Mouse (Mus musculus): ENCODE measurements around the gene Atxn7l2. TPM values are rescaled to one million over a fixed set of nuclear protein-coding genes. Genes with fewer than 3 reads are reported as not detected.

Gene Atxn7l2
- polyA plus RNA-seq, 1 experiment from 2014 or later = 6.3 TPM

- Histone ChIP-seq H3K4me1 (ENCODE audit: control insufficient read depth in 2 of 2, insufficient read depth in 2 of 2, low read length in 2 of 2) (peaks cover 6% of the 10 kb centered on the region in 2 experiments; a peak in 2 of 4 replicates), H3K36me3 (ENCODE audit: control insufficient read depth, insufficient read depth, low read length) (0 out of 2 replicates have a peak, but pooled peaks cover 8% of the 10 kb centered on the region), H3K27ac (replicated peaks in 1 of 2; ENCODE audit: control insufficient read depth in 1 of 2, insufficient read depth in 1 of 2, low read depth in 2 of 2, low read length in 2 of 2) (no peak overlapping the region), H3K9me3 (ENCODE audit: control insufficient read depth, low read length) (no peaks in the 10 kb centered on the region), H3K9ac (ENCODE audit: low read length) (peak overlapping the region; percentile 75), H3K27me3 (ENCODE audit: control insufficient read depth, insufficient read depth, low read length) (peaks cover 9% of the 10 kb centered on the region; the same call in 1 of the 2 replicates), H3K4me2 (ENCODE audit: low read length) (peak overlapping the region; percentile 78), H3K4me3 (ENCODE audit: control insufficient read depth in 1 of 2, insufficient read depth in 1 of 2, low read depth in 1 of 2, low read length in 2 of 2) (peak overlapping the region; percentile 59 to 67)
- no peak for ATAC-seq (ENCODE audit: insufficient number of reproducible peaks, insufficient read depth, low FRiP score, low read depth)
- WGBS = 4% methylated on average over 16 of the region's 16 CpGs
Measured at GRCm38 (mm10) chr3:108185460-108186097, 25.2 kb downstream of the Atxn7l2 start.

GRCm38 (mm10) chr3:108184742-108185141 lies 26.0 kb downstream of the Atxn7l2 start:
- 76% methylated on average over 3 of the region's 3 CpGs for WGBS
- Histone ChIP-seq H3K4me3 (ENCODE audit: control insufficient read depth in 1 of 2, insufficient read depth in 1 of 2, low read depth in 1 of 2, low read length in 2 of 2) (no peak overlapping the region), H3K4me1 (ENCODE audit: control insufficient read depth in 2 of 2, insufficient read depth in 2 of 2, low read length in 2 of 2) (peaks cover 6% of the 10 kb centered on the region in 2 experiments; a peak in 2 of 4 replicates), H3K27me3 (ENCODE audit: control insufficient read depth, insufficient read depth, low read length) (peaks cover 9% of the 10 kb centered on the region; the same call in 1 of the 2 replicates), H3K27ac (replicated peaks in 1 of 2; ENCODE audit: control insufficient read depth in 1 of 2, insufficient read depth in 1 of 2, low read depth in 2 of 2, low read length in 2 of 2) (no peak overlapping the region), H3K4me2 (ENCODE audit: low read length) (no peak overlapping the region), H3K36me3 (ENCODE audit: control insufficient read depth, insufficient read depth, low read length) (0 out of 2 replicates have a peak, but pooled peaks cover 8% of the 10 kb centered on the region), H3K9ac (ENCODE audit: low read length) (no peak overlapping the region), H3K9me3 (ENCODE audit: control insufficient read depth, low read length) (no peaks in the 10 kb centered on the region)
- ATAC-seq (ENCODE audit: insufficient number of reproducible peaks, insufficient read depth, low FRiP score, low read depth) = no peak

- Histone ChIP-seq H3K4me2 (ENCODE audit: low read length) (no peak overlapping the region), H3K9ac (ENCODE audit: low read length) (no peak overlapping the region), H3K4me3 (ENCODE audit: control insufficient read depth in 1 of 2, insufficient read depth in 1 of 2, low read depth in 1 of 2, low read length in 2 of 2) (no peak overlapping the region), H3K27me3 (ENCODE audit: control insufficient read depth, insufficient read depth, low read length) (peaks cover 5% of the 10 kb centered on the region; the same call in 1 of the 2 replicates), H3K36me3 (ENCODE audit: control insufficient read depth, insufficient read depth, low read length) (no peaks in the 10 kb centered on the region), H3K27ac (replicated peaks in 1 of 2; ENCODE audit: control insufficient read depth in 1 of 2, insufficient read depth in 1 of 2, low read depth in 2 of 2, low read length in 2 of 2) (no peak overlapping the region), H3K9me3 (ENCODE audit: control insufficient read depth, low read length) (no peaks in the 10 kb centered on the region), H3K4me1 (ENCODE audit: control insufficient read depth in 2 of 2, insufficient read depth in 2 of 2, low read length in 2 of 2) (peaks cover 0 to 1% of the 10 kb centered on the region in 2 experiments; a peak in 1 of 4 replicates)
- ATAC-seq (ENCODE audit: insufficient number of reproducible peaks, insufficient read depth, low FRiP score, low read depth) = no peak
- 38% methylated on average over 2 of the region's 2 CpGs for WGBS
Measured at GRCm38 (mm10) chr3:108180514-108180913, 30.2 kb downstream of the Atxn7l2 start.

- no peak for ATAC-seq (ENCODE audit: insufficient number of reproducible peaks, insufficient read depth, low FRiP score, low read depth)
- peaks cover 6 to 7% of the 10 kb centered on the region in 2 experiments for H3K4me1 ChIP-seq (ENCODE audit: control insufficient read depth in 2 of 2, insufficient read depth in 2 of 2, low read length in 2 of 2)
- H3K36me3 ChIP-seq (ENCODE audit: control insufficient read depth, insufficient read depth, low read length) = no peaks in the 10 kb centered on the region
- H3K9ac ChIP-seq (ENCODE audit: low read length) = no peak overlapping the region
- WGBS = 69% methylated on average over 7 of the region's 7 CpGs
- H3K4me3 ChIP-seq (ENCODE audit: control insufficient read depth in 1 of 2, insufficient read depth in 1 of 2, low read depth in 1 of 2, low read length in 2 of 2) = no peak overlapping the region
- no peaks in the 10 kb centered on the region for H3K9me3 ChIP-seq (ENCODE audit: control insufficient read depth, low read length)
- H3K27ac ChIP-seq (replicated peaks in 1 of 2; ENCODE audit: control insufficient read depth in 1 of 2, insufficient read depth in 1 of 2, low read depth in 2 of 2, low read length in 2 of 2) = no peak overlapping the region
- peaks cover 5% of the 10 kb centered on the region; the same call in 1 of the 2 replicates for H3K27me3 ChIP-seq (ENCODE audit: control insufficient read depth, insufficient read depth, low read length)
- H3K4me2 ChIP-seq (ENCODE audit: low read length) = no peak overlapping the region
Measured at GRCm38 (mm10) chr3:108178756-108179715, 31.7 kb downstream of the Atxn7l2 start.

GRCm38 (mm10) chr3:108174672-108175531 lies 35.8 kb downstream of the Atxn7l2 start:
- peak overlapping the region; percentile 35; the same call in 1 of the 2 replicates for H3K4me2 ChIP-seq (ENCODE audit: low read length)
- no peaks in the 10 kb centered on the region for H3K36me3 ChIP-seq (ENCODE audit: control insufficient read depth, insufficient read depth, low read length)
- no peak overlapping the region for H3K4me3 ChIP-seq (ENCODE audit: control insufficient read depth in 1 of 2, insufficient read depth in 1 of 2, low read depth in 1 of 2, low read length in 2 of 2)
- H3K9ac ChIP-seq (ENCODE audit: low read length) = no peak overlapping the region
- H3K27me3 ChIP-seq (ENCODE audit: control insufficient read depth, insufficient read depth, low read length) = 0 out of 2 replicates have a peak, but pooled peaks cover 6% of the 10 kb centered on the region
- H3K4me1 ChIP-seq (ENCODE audit: control insufficient read depth in 2 of 2, insufficient read depth in 2 of 2, low read length in 2 of 2) = peaks cover 6 to 7% of the 10 kb centered on the region in 2 experiments
- peak; percentile 39 for ATAC-seq (ENCODE audit: insufficient number of reproducible peaks, insufficient read depth, low FRiP score, low read depth)
- 21% methylated on average over 14 of the region's 14 CpGs for WGBS
- H3K9me3 ChIP-seq (ENCODE audit: control insufficient read depth, low read length) = no peaks in the 10 kb centered on the region
- H3K27ac ChIP-seq (replicated peaks in 1 of 2; ENCODE audit: control insufficient read depth in 1 of 2, insufficient read depth in 1 of 2, low read depth in 2 of 2, low read length in 2 of 2) = no peak overlapping the region

GRCm38 (mm10) chr3:108169199-108169598 lies 41.5 kb downstream of the Atxn7l2 start:
- ATAC-seq (ENCODE audit: insufficient number of reproducible peaks, insufficient read depth, low FRiP score, low read depth) = no peak
- no peaks in the 10 kb centered on the region for H3K9me3 ChIP-seq (ENCODE audit: control insufficient read depth, low read length)
- 38% methylated on average over 3 of the region's 3 CpGs for WGBS
- no peak overlapping the region for H3K4me2 ChIP-seq (ENCODE audit: low read length)
- no peak overlapping the region for H3K4me3 ChIP-seq (ENCODE audit: control insufficient read depth in 1 of 2, insufficient read depth in 1 of 2, low read depth in 1 of 2, low read length in 2 of 2)
- peaks cover 0 to 2% of the 10 kb centered on the region in 2 experiments; a peak in 1 of 4 replicates for H3K4me1 ChIP-seq (ENCODE audit: control insufficient read depth in 2 of 2, insufficient read depth in 2 of 2, low read length in 2 of 2)
- no peak overlapping the region for H3K9ac ChIP-seq (ENCODE audit: low read length)
- H3K27ac ChIP-seq (replicated peaks in 1 of 2; ENCODE audit: control insufficient read depth in 1 of 2, insufficient read depth in 1 of 2, low read depth in 2 of 2, low read length in 2 of 2) = no peak overlapping the region
- H3K36me3 ChIP-seq (ENCODE audit: control insufficient read depth, insufficient read depth, low read length) = no peaks in the 10 kb centered on the region
- peaks cover 9% of the 10 kb centered on the region; the same call in 1 of the 2 replicates for H3K27me3 ChIP-seq (ENCODE audit: control insufficient read depth, insufficient read depth, low read length)

GRCm38 (mm10) chr3:108167499-108167898 lies 43.2 kb downstream of the Atxn7l2 start:
- peaks cover 6% of the 10 kb centered on the region; the same call in 1 of the 2 replicates for H3K27me3 ChIP-seq (ENCODE audit: control insufficient read depth, insufficient read depth, low read length)
- H3K36me3 ChIP-seq (ENCODE audit: control insufficient read depth, insufficient read depth, low read length) = no peaks in the 10 kb centered on the region
- H3K4me3 ChIP-seq (ENCODE audit: control insufficient read depth in 1 of 2, insufficient read depth in 1 of 2, low read depth in 1 of 2, low read length in 2 of 2) = no peak overlapping the region
- H3K9me3 ChIP-seq (ENCODE audit: control insufficient read depth, low read length) = no peaks in the 10 kb centered on the region
- peaks cover 0 to 2% of the 10 kb centered on the region in 2 experiments; a peak in 1 of 4 replicates for H3K4me1 ChIP-seq (ENCODE audit: control insufficient read depth in 2 of 2, insufficient read depth in 2 of 2, low read length in 2 of 2)
- WGBS = 58% methylated on average over 14 of the region's 14 CpGs
- H3K4me2 ChIP-seq (ENCODE audit: low read length) = no peak overlapping the region
- H3K9ac ChIP-seq (ENCODE audit: low read length) = no peak overlapping the region
- no peak for ATAC-seq (ENCODE audit: insufficient number of reproducible peaks, insufficient read depth, low FRiP score, low read depth)
- no peak overlapping the region for H3K27ac ChIP-seq (replicated peaks in 1 of 2; ENCODE audit: control insufficient read depth in 1 of 2, insufficient read depth in 1 of 2, low read depth in 2 of 2, low read length in 2 of 2)

Data from heart, embryonic 14.5 days (tissue).